In genomic region chr19:7416834-7417735, GRCm38 (mm10) we compare ENCODE assay signal across 8 mouse cellular contexts. TPM values are rescaled to one million over a fixed set of nuclear protein-coding genes. Genes with fewer than 3 reads are reported as not detected.
DNase-seq lines count a peak whose midpoint lies in the region; ATAC-seq and TF ChIP-seq lines count a peak whose summit lies in the region.

Gene 2700081O15Rik, plus strand, starts transcription at chr19:7417625.

- WGBS in forebrain, embryonic 15.5 days, result under 1% methylated on average over 107 of the region's 107 CpGs
- WGBS in heart, postnatal 0 days, result under 1% methylated on average over 83 of the region's 107 CpGs
- 1% methylated on average over 103 of the region's 107 CpGs for WGBS in lung, adult 2 months

- peaks cover 43% of the 10 kb centered on the region for H3K4me1 ChIP-seq in forebrain, embryonic 15.5 days
- H3K4me1 ChIP-seq in heart, postnatal 0 days (ENCODE audit: control insufficient read depth, insufficient read depth), result peaks cover 38% of the 10 kb centered on the region
- peaks cover 4% of the 10 kb centered on the region; the same call in 1 of the 2 replicates for H3K4me1 ChIP-seq in lung, adult 2 months (ENCODE audit: control insufficient read depth, insufficient read depth, low read length)

- DNase-seq in ES-CJ7 (ENCODE audit: low read depth, low spot score), result peak; percentile 64
- DNase-seq in c-Kit-positive CD71-negative TER-119-negative erythroid progenitor cells, embryonic 14.5 days (ENCODE audit: low read depth), result peak; percentile 47
- peak; percentile 66 for DNase-seq in heart, postnatal 0 days (ENCODE audit: low spot score)
- peak; percentile 84 to 89 for DNase-seq in kidney, postnatal 4 days
- DNase-seq in lung, adult 2 months, result peak; percentile 73
- DNase-seq in ovary, postnatal 10 days (ENCODE audit: low spot score), result peak; percentile 72
- peak; percentile 79 for DNase-seq in thymus, postnatal 25 days

- 0 out of 2 replicates have a peak, but pooled peaks cover 3% of the 10 kb centered on the region for H3K36me3 ChIP-seq in forebrain, embryonic 15.5 days
- H3K36me3 ChIP-seq in heart, postnatal 0 days (replicated peaks; ENCODE audit: control insufficient read depth, insufficient read depth, low read length), result peaks cover 15% of the 10 kb centered on the region

- no peak for TF ChIP-seq POLR2A in lung, adult 2 months (IDR thresholded peaks at IDR 0.05; ENCODE audit: borderline replicate concordance, extremely low read depth, low read depth, low read length)

- no peak for TF ChIP-seq CTCF in heart, postnatal 0 days (IDR thresholded peaks at IDR 0.05; ENCODE audit: low read depth)
- no peak for TF ChIP-seq CTCF in lung, adult 2 months (IDR thresholded peaks at IDR 0.05; ENCODE audit: insufficient read depth, low read length)

- H3K27ac ChIP-seq in forebrain, embryonic 15.5 days (replicated peaks), result peak within 1 kb of the TSS; percentile 98
- peak within 1 kb of the TSS; percentile 89 for H3K27ac ChIP-seq in heart, postnatal 0 days (ENCODE audit: low read depth)

- no peaks in the 10 kb centered on the region for H3K9me3 ChIP-seq in forebrain, embryonic 15.5 days
- H3K9me3 ChIP-seq in heart, postnatal 0 days (replicated peaks; ENCODE audit: control insufficient read depth, low read length), result no peaks in the 10 kb centered on the region

- no peaks in the 10 kb centered on the region for H3K27me3 ChIP-seq in forebrain, embryonic 15.5 days
- H3K27me3 ChIP-seq in heart, postnatal 0 days (ENCODE audit: control insufficient read depth, insufficient read depth, low read length), result no peaks in the 10 kb centered on the region

- peak; percentile 59 for ATAC-seq in forebrain, embryonic 15.5 days (replicated peaks)
- ATAC-seq in heart, postnatal 0 days (ENCODE audit: insufficient read depth, low read depth), result peak; percentile 74

- peak within 1 kb of the TSS; percentile 73 for H3K4me3 ChIP-seq in forebrain, embryonic 15.5 days
- peak within 1 kb of the TSS; percentile 81 for H3K4me3 ChIP-seq in heart, postnatal 0 days (ENCODE audit: low read depth, low read length)
- peak within 1 kb of the TSS; percentile 69 for H3K4me3 ChIP-seq in lung, adult 2 months (replicated peaks; ENCODE audit: extremely low read depth, low read depth, low read length)

- no peak for TF ChIP-seq EP300 in heart, postnatal 0 days (IDR thresholded peaks at IDR 0.05; ENCODE audit: low read depth)

- H3K9ac ChIP-seq in forebrain, embryonic 15.5 days (replicated peaks), result peak within 1 kb of the TSS; percentile 89
- peak within 1 kb of the TSS; percentile 89 for H3K9ac ChIP-seq in heart, postnatal 0 days (replicated peaks; ENCODE audit: low read depth, low read length)

- H3K4me2 ChIP-seq in forebrain, embryonic 15.5 days (replicated peaks), result peak within 1 kb of the TSS; percentile 84
- peak within 1 kb of the TSS; percentile 91 for H3K4me2 ChIP-seq in heart, postnatal 0 days (ENCODE audit: low read depth, low read length)

RNA-seq across cellular contexts. Expression of gene 2700081O15Rik, which starts in this region (rescaled TPM):
- polyA plus RNA-seq in forebrain, embryonic 15.5 days (2015; fragmentation: Nextera tagmentation; extraction: Ambion mirVana), result 27.8 and 29.3 TPM in 2 replicates
- 29.6 and 44.0 TPM in 2 replicates for total RNA-seq in heart, postnatal 0 days (2014; rRNA removed; ENCODE audit: low replicate concordance)
- 2.1 and 2.3 TPM in 2 replicates for polyA plus RNA-seq in heart, postnatal 0 days (2015; fragmentation: Nextera tagmentation; extraction: Ambion mirVana)
- 26.2 and 36.7 TPM in 2 replicates for polyA plus RNA-seq in lung, adult 2 months (2012; rRNA removed)

Comparison
In these comparisons a context has a peak if more than half of its experiments do, and no peak if none do; other contexts are left out.
1. Peak in every context shown above with its lines: DNase-seq, ATAC-seq, H3K4me3 ChIP-seq and H3K27ac ChIP-seq.